Mouse (Mus musculus): ENCODE measurements around the gene Tnc.

DNA sequence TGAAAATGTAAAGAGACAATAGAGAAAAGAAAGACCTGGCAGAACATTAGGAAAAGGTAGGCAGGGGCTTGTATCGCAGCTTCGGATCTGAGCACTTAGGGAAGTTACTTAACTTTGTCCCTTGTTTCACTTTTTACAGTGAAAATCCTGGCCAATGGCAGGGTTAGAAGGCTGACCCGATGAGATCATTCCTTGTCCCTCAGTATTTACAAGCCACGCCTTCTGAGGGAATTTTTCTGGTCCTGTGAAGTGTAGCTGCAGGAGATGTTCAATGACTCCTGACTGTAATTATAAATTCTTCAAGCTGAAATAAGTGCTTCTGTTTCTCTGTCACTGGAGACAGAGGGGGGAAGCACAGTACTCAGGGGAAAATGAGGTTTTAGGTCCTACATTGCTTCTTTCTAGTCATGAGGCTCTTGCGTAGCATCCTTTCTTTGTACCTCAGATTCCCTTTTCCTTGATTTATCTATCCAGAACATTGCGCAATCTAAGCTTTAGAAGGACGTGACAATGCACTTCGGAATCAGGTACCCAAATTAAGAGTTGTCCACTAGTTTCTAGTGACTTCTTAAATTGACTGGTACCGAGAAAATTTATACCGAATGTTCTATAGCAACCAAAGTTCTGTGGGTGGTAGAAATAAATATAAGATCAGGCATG lies 25.8 kb downstream of the Tnc start:
- TF ChIP-seq CTCF (IDR thresholded peaks at IDR 0.05; ENCODE audit: borderline replicate concordance, insufficient read depth, low read length) (no peak), POLR2A (IDR thresholded peaks at IDR 0.05; ENCODE audit: low read depth, low read length) (no peak)

Data from embryonic fibroblast, embryonic 13.5 days (primary cell).